Mouse (Mus musculus) intestine, postnatal 0 days (tissue): ENCODE measurements around the gene Cd3eap. TPM values are rescaled to one million over a fixed set of nuclear protein-coding genes. Genes with fewer than 3 reads are reported as not detected.

Source experiments
- ATAC-seq: fragments of 200-750 bp; cut with Nextera tagmentation; 2 replicates; pipeline ENCODE4 v1.8.0; 2017; ENCODE audit warnings: mild to moderate bottlenecking, moderate TSS enrichment, moderate library complexity
- H3K27ac ChIP-seq: fragments of 300-500 bp; sonication (generic); 2 replicates; pipeline ENCODE4 v1.5.1; 2014; ENCODE audit warnings: mild to moderate bottlenecking, low read depth, low read length, moderate library complexity
- H3K27me3 ChIP-seq: fragments of 300-500 bp; sonication (generic); replicated peaks from 2 replicates; pipeline ENCODE4 v1.6.1; 2014; ENCODE audit warnings: low read length, mixed read lengths; ENCODE audit not compliant: control insufficient read depth, insufficient read depth
- H3K36me3 ChIP-seq: fragments of 300-500 bp; sonication (generic); 2 replicates; pipeline ENCODE4 v1.6.1; 2014; ENCODE audit warnings: mild to moderate bottlenecking, moderate library complexity; ENCODE audit not compliant: control insufficient read depth, insufficient read depth
- H3K4me1 ChIP-seq: fragments of 300-500 bp; sonication (generic); replicated peaks from 2 replicates; pipeline ENCODE4 v1.6.1; 2014; ENCODE audit warnings: antibody characterized with exemption, low read length, mixed read lengths; ENCODE audit not compliant: control insufficient read depth, insufficient read depth
- H3K4me2 ChIP-seq: fragments of 300-500 bp; sonication (generic); replicated peaks from 2 replicates; pipeline ENCODE4 v1.6.1; 2014; ENCODE audit warnings: low read depth, mild to moderate bottlenecking, moderate library complexity
- H3K4me3 ChIP-seq: fragments of 300-500 bp; sonication (generic); 2 replicates; pipeline ENCODE4 v1.5.1; 2014; ENCODE audit warnings: low read depth, low read length
- H3K9ac ChIP-seq: fragments of 300-500 bp; sonication (generic); 2 replicates; pipeline ENCODE4 v1.6.1; 2014; ENCODE audit warnings: mild to moderate bottlenecking, low read depth, low read length
- H3K9me3 ChIP-seq: fragments of 300-500 bp; sonication (generic); 2 replicates; pipeline ENCODE4 v1.6.1; 2016; ENCODE audit warnings: mixed run types; ENCODE audit not compliant: control insufficient read depth
- CTCF ChIP-seq: sonication (generic); IDR thresholded peaks from 2 replicates; pipeline ENCODE4 v1.5.1; 2016; ENCODE audit warnings: low read depth, mild to moderate bottlenecking, control low read depth, antibody characterized with exemption, moderate library complexity
- WGBS: fragments of 180-500 bp; shearing (Covaris S2); extraction: QIAGEN DNeasy Blood & Tissue Kit; methylation state at CpG from one replicate; pipeline ENCODE4 v1.1.7; 2014; 5-methylcytosine and 5-hydroxymethylcytosine counted together
- polyA plus RNA-seq: library from polyadenylated mRNA; unstranded; fragments of >200 nt; fragmentation: Nextera tagmentation; extraction: Ambion mirVana; gene quantifications from 2 replicates; pipeline ENCODE4 v1.2.1, GENCODE M21; 2015

Gene Cd3eap
- polyA plus RNA-seq, 1 experiment from 2014 or later = 8.3 TPM

DNA sequence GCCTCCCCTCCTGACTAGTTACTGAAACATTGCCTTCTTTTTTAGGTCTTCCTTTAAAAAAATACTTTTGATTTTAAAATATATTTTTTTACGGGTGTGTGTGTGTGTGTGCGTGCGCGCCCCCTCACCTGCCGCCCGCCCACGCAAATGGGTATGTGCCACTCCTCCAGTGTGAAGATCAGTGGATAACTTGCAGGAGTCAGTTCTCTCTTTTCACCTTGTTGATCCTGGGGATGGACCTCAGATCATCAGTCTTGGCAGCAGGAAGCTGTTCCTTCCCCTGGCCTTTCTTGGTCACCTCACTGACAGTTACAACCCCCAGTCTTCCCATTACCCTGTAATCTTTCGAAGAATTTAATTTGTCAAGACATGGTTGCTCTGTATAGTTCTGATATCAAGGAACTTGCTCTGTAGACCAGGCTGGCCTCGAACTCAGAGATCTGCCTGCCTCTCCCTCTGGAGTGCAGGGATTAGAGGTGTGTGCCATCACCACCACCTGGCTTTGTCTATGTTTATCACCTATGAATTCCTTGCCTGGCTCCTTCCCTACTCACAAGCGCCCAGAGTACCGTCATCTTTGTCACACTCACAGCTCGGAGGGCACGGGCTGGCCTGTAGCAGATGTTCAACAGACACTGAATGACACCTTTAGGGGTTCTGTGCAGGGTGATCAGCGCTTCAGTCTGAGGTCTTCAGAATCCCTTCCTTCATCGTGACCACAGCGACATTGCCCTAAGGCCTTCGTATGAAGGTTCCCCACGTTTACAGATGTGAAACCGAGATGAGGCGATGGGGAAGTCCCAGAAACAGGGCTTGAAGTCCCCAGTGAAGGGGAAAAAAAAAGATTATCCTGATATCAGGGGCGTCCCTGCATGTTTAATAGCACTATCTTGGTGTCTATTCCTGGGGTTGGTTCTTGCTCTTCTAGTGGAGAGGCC, 33.8 kb downstream of the Cd3eap start:
- H3K4me2 ChIP-seq = peak overlapping the region; percentile 67; the same call in 1 of the 2 replicates
- H3K27ac ChIP-seq = no peak overlapping the region
- H3K4me1 ChIP-seq = no peaks in the 10 kb centered on the region
- 71% methylated on average over 21 of the region's 21 CpGs for WGBS
- ATAC-seq = no peak
- no peak for TF ChIP-seq CTCF
- H3K27me3 ChIP-seq = 0 out of 2 replicates have a peak, but pooled peaks cover 6% of the 10 kb centered on the region
- peak overlapping the region; percentile 36 for H3K4me3 ChIP-seq
- no peaks in the 10 kb centered on the region for H3K36me3 ChIP-seq
- no peaks in the 10 kb centered on the region for H3K9me3 ChIP-seq
- no peak overlapping the region for H3K9ac ChIP-seq

DNA sequence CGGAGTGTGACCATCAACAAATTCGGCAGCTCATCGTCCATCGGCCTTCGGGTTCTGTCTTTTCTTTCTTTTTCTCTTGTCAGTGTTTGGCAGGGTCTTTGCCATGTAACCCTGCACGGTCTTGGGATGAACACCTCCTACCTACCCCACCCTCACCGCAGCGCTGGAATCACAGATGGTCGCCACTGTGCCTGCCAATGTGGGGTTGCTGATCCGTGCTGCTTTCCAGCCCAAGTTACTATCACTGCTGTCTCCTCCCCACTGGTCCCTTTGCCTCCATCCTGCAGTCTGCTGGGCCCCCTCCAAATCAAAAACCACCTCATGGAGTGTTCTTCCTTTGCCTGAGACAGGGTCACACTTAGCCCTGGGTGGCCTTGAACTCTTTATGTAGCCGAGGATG, 35.1 kb downstream of the Cd3eap start:
- Histone ChIP-seq H3K27ac (no peak overlapping the region), H3K36me3 (no peaks in the 10 kb centered on the region), H3K4me1 (no peaks in the 10 kb centered on the region), H3K4me2 (no peak overlapping the region), H3K9ac (no peak overlapping the region), H3K27me3 (0 out of 2 replicates have a peak, but pooled peaks cover 6% of the 10 kb centered on the region), H3K9me3 (no peaks in the 10 kb centered on the region), H3K4me3 (no peak overlapping the region)
- no peak for TF ChIP-seq CTCF
- 89% methylated on average over 11 of the region's 11 CpGs for WGBS
- ATAC-seq = no peak

DNA sequence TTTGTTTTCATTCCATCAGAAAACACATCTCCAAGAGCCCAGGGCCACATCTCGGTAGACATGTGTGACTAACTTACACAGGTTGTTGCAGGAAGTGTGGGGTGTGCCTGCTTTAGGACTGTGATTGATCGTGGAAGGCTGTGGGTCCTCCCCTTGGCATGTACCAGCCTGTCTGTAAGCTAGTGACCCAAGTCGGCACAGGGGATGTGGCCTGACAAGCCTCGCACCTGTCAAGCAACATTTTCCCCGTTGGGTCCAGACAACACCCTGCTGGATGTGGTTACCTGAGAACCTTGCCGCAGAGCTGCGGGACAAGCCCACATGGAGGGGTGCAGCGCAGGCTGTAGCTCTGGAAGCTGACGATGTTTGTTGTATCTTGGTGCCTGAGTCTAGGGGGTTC, 36.8 kb downstream of the Cd3eap start:
- 40% methylated on average over 9 of the region's 9 CpGs for WGBS
- no peak overlapping the region for H3K9ac ChIP-seq
- no peaks in the 10 kb centered on the region for H3K4me1 ChIP-seq
- no peak for ATAC-seq
- no peak overlapping the region for H3K4me2 ChIP-seq
- no peak overlapping the region for H3K27ac ChIP-seq
- 0 out of 2 replicates have a peak, but pooled peaks cover 11% of the 10 kb centered on the region for H3K27me3 ChIP-seq
- no peaks in the 10 kb centered on the region for H3K9me3 ChIP-seq
- H3K4me3 ChIP-seq = no peak overlapping the region
- no peak for TF ChIP-seq CTCF
- H3K36me3 ChIP-seq = no peaks in the 10 kb centered on the region

- 31% methylated on average over 5 of the region's 5 CpGs for WGBS
Measured at GRCm38 (mm10) chr7:19321464-19321863, 37.8 kb downstream of the Cd3eap start.

GRCm38 (mm10) chr7:19320637-19321036, 38.6 kb downstream of the Cd3eap start:
- 37% methylated on average over 7 of the region's 7 CpGs for WGBS
- Histone ChIP-seq H3K27me3 (0 out of 2 replicates have a peak, but pooled peaks cover 14% of the 10 kb centered on the region), H3K36me3 (no peaks in the 10 kb centered on the region), H3K4me1 (no peaks in the 10 kb centered on the region), H3K4me3 (peak overlapping the region; percentile 45; the same call in 1 of the 2 replicates), H3K4me2 (peak overlapping the region; percentile 79), H3K9me3 (no peaks in the 10 kb centered on the region), H3K27ac (no peak overlapping the region), H3K9ac (no peak overlapping the region)
- no peak for TF ChIP-seq CTCF
- ATAC-seq = no peak

More at GRCm38 (mm10) chr7:19321464-19321863, 37.8 kb downstream of the Cd3eap start:
- no peaks in the 10 kb centered on the region for H3K4me1 ChIP-seq
- ATAC-seq = peak; percentile 28; the same call in 1 of the 2 replicates
- H3K27me3 ChIP-seq = 0 out of 2 replicates have a peak, but pooled peaks cover 14% of the 10 kb centered on the region
- no peaks in the 10 kb centered on the region for H3K9me3 ChIP-seq
- no peak for TF ChIP-seq CTCF
- H3K4me3 ChIP-seq = no peak overlapping the region
- H3K27ac ChIP-seq = no peak overlapping the region
- H3K9ac ChIP-seq = no peak overlapping the region
- H3K4me2 ChIP-seq = no peak overlapping the region
- no peaks in the 10 kb centered on the region for H3K36me3 ChIP-seq

- WGBS = under 1% methylated on average over 41 of the region's 41 CpGs
- H3K4me3 ChIP-seq = peak overlapping the region; percentile 45
Measured at GRCm38 (mm10) chr7:19319906-19320305, 39.4 kb downstream of the Cd3eap start.

More at GRCm38 (mm10) chr7:19319906-19320305, 39.4 kb downstream of the Cd3eap start:
- Histone ChIP-seq H3K4me2 (peak overlapping the region; percentile 79), H3K27me3 (0 out of 2 replicates have a peak, but pooled peaks cover 14% of the 10 kb centered on the region), H3K9ac (no peak overlapping the region), H3K9me3 (no peaks in the 10 kb centered on the region), H3K27ac (no peak overlapping the region), H3K4me1 (no peaks in the 10 kb centered on the region), H3K36me3 (no peaks in the 10 kb centered on the region)
- no peak for TF ChIP-seq CTCF
- ATAC-seq = peak; percentile 93
